8 mouse cellular contexts compared by ENCODE assay signal in genomic region chr1:156615381-156616133, GRCm38 (mm10). TPM values are rescaled to one million over a fixed set of nuclear protein-coding genes. Genes with fewer than 3 reads are reported as not detected.
DNase-seq lines count a peak whose midpoint lies in the region; ATAC-seq and TF ChIP-seq lines count a peak whose summit lies in the region.

No protein-coding gene starts in this region.

- peak overlapping the region; percentile 51 for H3K4me2 ChIP-seq in intestine, embryonic 15.5 days (replicated peaks)

- TF ChIP-seq POLR2A in olfactory bulb, adult 2 months (IDR thresholded peaks at IDR 0.05; ENCODE audit: insufficient read depth, low read depth, low read length) = no peak

- H3K27me3 ChIP-seq in intestine, embryonic 15.5 days (replicated peaks) = no peaks in the 10 kb centered on the region

- peak overlapping the region; percentile 33 for H3K27ac ChIP-seq in intestine, embryonic 15.5 days
- H3K27ac ChIP-seq in olfactory bulb, adult 2 months (ENCODE audit: insufficient read depth, low read depth, low read length) = peak overlapping the region; percentile 95

- H3K4me3 ChIP-seq in intestine, embryonic 15.5 days (replicated peaks) = peak overlapping the region; percentile 15; the same call in 1 of the 2 replicates
- H3K4me3 ChIP-seq in olfactory bulb, adult 2 months (ENCODE audit: insufficient read depth, low read depth, low read length) = peak overlapping the region; percentile 50

- H3K4me1 ChIP-seq in intestine, embryonic 15.5 days (replicated peaks) = peaks cover 19% of the 10 kb centered on the region
- H3K4me1 ChIP-seq in olfactory bulb, adult 2 months (ENCODE audit: control insufficient read depth, insufficient read depth, low read length) = peaks cover 23% of the 10 kb centered on the region

- 17% methylated on average over 13 of the region's 13 CpGs for WGBS in intestine, embryonic 15.5 days
- WGBS in olfactory bulb, adult 2 months = 17% methylated on average over 13 of the region's 13 CpGs

- no peak for TF ChIP-seq CTCF in olfactory bulb, adult 2 months (IDR thresholded peaks at IDR 0.05; ENCODE audit: insufficient read depth, low read depth, low read length)

- no peaks in the 10 kb centered on the region for H3K36me3 ChIP-seq in intestine, embryonic 15.5 days

- no peak overlapping the region for H3K9ac ChIP-seq in intestine, embryonic 15.5 days

- H3K9me3 ChIP-seq in intestine, embryonic 15.5 days = no peaks in the 10 kb centered on the region

- peak; percentile 25 to 32 for DNase-seq in cerebellum, postnatal 14 days
- no peak for DNase-seq in cerebellum, postnatal 25 days
- peak; percentile 91 for DNase-seq in c-Kit-positive CD71-negative TER-119-negative erythroid progenitor cells, embryonic 14.5 days (ENCODE audit: low read depth)
- peak; percentile 25 to 65 for DNase-seq in gastrocnemius, postnatal 4 days (ENCODE audit: low spot score in 2 of 2)
- DNase-seq in lung, adult 18-20 months = peak; percentile 87 to 90
- DNase-seq in urinary bladder, postnatal 4 days (ENCODE audit: low spot score in 2 of 2) = peak; percentile 68

- peak; percentile 94 for ATAC-seq in intestine, embryonic 15.5 days

RNA-seq across cellular contexts. Expression of gene Abl2, which starts 57.0 kb away (rescaled TPM):
- total RNA-seq in gastrocnemius, postnatal 4 days (2021) = 10 to 100 TPM; 21.0 to 22.3 TPM
- polyA plus RNA-seq in intestine, embryonic 15.5 days (2015; fragmentation: Nextera tagmentation; extraction: Ambion mirVana) = 2.6 and 3.2 TPM in 2 replicates
- polyA plus RNA-seq in olfactory bulb, adult 2 months (2012; ENCODE audit: insufficient read depth, insufficient read length, low replicate concordance, missing spikeins) = 116 TPM in 1 of 2 replicates, not detected in the other

RNA-seq across cellular contexts. Expression of gene Tor3a, which starts 58.6 kb away (rescaled TPM):
- total RNA-seq in gastrocnemius, postnatal 4 days (2021) = 1 to 10 TPM; 6.8 to 8.0 TPM
- 5.4 and 5.6 TPM in 2 replicates for polyA plus RNA-seq in intestine, embryonic 15.5 days (2015; fragmentation: Nextera tagmentation; extraction: Ambion mirVana)
- not detected in 2 replicates for polyA plus RNA-seq in olfactory bulb, adult 2 months (2012; ENCODE audit: insufficient read depth, insufficient read length, low replicate concordance, missing spikeins)

Comparison
In these comparisons a context has a peak if more than half of its experiments do, and no peak if none do; other contexts are left out.
1. DNase-seq: peak in cerebellum, postnatal 14 days (2 of 2), c-Kit-positive CD71-negative TER-119-negative erythroid progenitor cells, embryonic 14.5 days (single experiment), gastrocnemius, postnatal 4 days (2 of 2), lung, adult 18-20 months (2 of 2) and urinary bladder, postnatal 4 days (2 of 2); none in cerebellum, postnatal 25 days (0 of 2).